Mouse (Mus musculus): ENCODE data around the gene Krt42.

GRCm38 (mm10) chr11:100290235-100290634 lies 20.6 kb upstream of the Krt42 start:
- TF ChIP-seq CTCF (IDR thresholded peaks at IDR 0.05; ENCODE audit: insufficient read depth, low read length) (no peak), POLR2A (IDR thresholded peaks at IDR 0.05; ENCODE audit: borderline replicate concordance, extremely low read depth, low read depth, low read length) (no peak)

Measured in lung, adult 2 months (tissue).